Mouse (Mus musculus) E14TG2a.4 (cell line): ENCODE measurements at regions not wholly inside any gene's neighbourhood (a gene's known extent, or its start where the extent isn't known, plus 50 kb on each side); places are given as distances from the start of the nearest gene placed in this dataset.

Experiments
- CTCF ChIP-seq: conservative IDR thresholded peaks from 2 replicates; pipeline ENCODE4 v1.5.1; 2014; ENCODE audit warnings: low read length
- NANOG ChIP-seq: IDR thresholded peaks from 2 replicates; pipeline ENCODE4 v1.6.1; 2014; ENCODE audit warnings: borderline replicate concordance, low read length, mixed read lengths
- POU5F1 ChIP-seq: IDR thresholded peaks from 2 replicates; pipeline ENCODE4 v1.6.1; 2014; ENCODE audit warnings: low read length, borderline replicate concordance

GRCm38 (mm10) chr9:34202942-34203551 lies 282.6 kb upstream of the Kirrel3 start:
- TF ChIP-seq CTCF, result no peak
- no peak for TF ChIP-seq NANOG
- TF ChIP-seq POU5F1, result no peak
